Mouse (Mus musculus): ENCODE data around the gene Lsm3. TPM values are rescaled to one million over a fixed set of nuclear protein-coding genes. Genes with fewer than 3 reads are reported as not detected.

Gene Lsm3
- total RNA-seq, 2 experiments from 2014 or later, result 26.4 to 31.0 TPM

GRCm38 (mm10) chr6:91551671-91552070 is 35.9 kb downstream of the Lsm3 start:
- no peak for DNase-seq (ENCODE audit: low spot score)

- DNase-seq (ENCODE audit: low spot score), result no peak
Measured at GRCm38 (mm10) chr6:91552693-91553092, 37.0 kb downstream of the Lsm3 start.

GRCm38 (mm10) chr6:91558565-91558964 is 42.8 kb downstream of the Lsm3 start:
- no peak for DNase-seq (ENCODE audit: low spot score)

GRCm38 (mm10) chr6:91559371-91559770 is 43.6 kb downstream of the Lsm3 start:
- no peak for DNase-seq (ENCODE audit: low spot score)

- no peak for DNase-seq (ENCODE audit: low spot score)
Measured at GRCm38 (mm10) chr6:91560186-91560585, 44.5 kb downstream of the Lsm3 start.

- DNase-seq (ENCODE audit: low spot score), result peak; percentile 21
Measured at GRCm38 (mm10) chr6:91563031-91563430, 47.3 kb downstream of the Lsm3 start.

- DNase-seq (ENCODE audit: low spot score), result no peak
Measured at GRCm38 (mm10) chr6:91566407-91566806, 50.7 kb downstream of the Lsm3 start.

Other genes with a start within 250 kb of the Lsm3 start
- gene Wnt7a, start 104.6 kb upstream of the Lsm3 start, total RNA-seq (2021), result not detected
- 10 to 100 TPM in 1 of 2 experiments, 1 to 10 TPM in 1; 8.9 to 10.7 TPM for gene Chchd4, start 42.4 kb upstream of the Lsm3 start, total RNA-seq (2021)
- 10 to 100 TPM; 23.2 to 27.0 TPM for gene Tmem43, start 42.2 kb upstream of the Lsm3 start, total RNA-seq (2021)
- 1 to 10 TPM; 8.1 to 9.0 TPM for gene Xpc, start within 50 bp of the Lsm3 start, total RNA-seq (2021)
- gene Slc6a6, start 168.1 kb downstream of the Lsm3 start, total RNA-seq (2021), result 10 to 100 TPM; 51.2 to 80.6 TPM

Data from gastrocnemius, adult 18-20 months (tissue).